Mouse (Mus musculus) midbrain, embryonic 10.5 days (tissue): ENCODE data around the gene Nr2c2. TPM values are rescaled to one million over a fixed set of nuclear protein-coding genes. Genes with fewer than 3 reads are reported as not detected.
"Not testable (repeated sequence)": the region's sequence is repeated elsewhere in the genome, so short reads cannot be mapped to it uniquely, and the experiment has no call there.

ENCODE experiments used
- DNase-seq: peaks from one replicate; pipeline ENCODE4 v3.0.0-alpha.2; 2017; ENCODE audit warnings: low spot score
- H3K27ac ChIP-seq: fragments of 300-500 bp; sonication (generic); replicated peaks from 2 replicates; pipeline ENCODE4 v1.5.1; 2016; ENCODE audit warnings: mild to moderate bottlenecking
- H3K27me3 ChIP-seq: fragments of 300-500 bp; sonication (generic); 2 replicates; pipeline ENCODE4 v1.6.1; 2016; ENCODE audit warnings: low read depth, mild to moderate bottlenecking; ENCODE audit not compliant: poor library complexity, severe bottlenecking
- H3K36me3 ChIP-seq: fragments of 300-500 bp; sonication (generic); 2 replicates; pipeline ENCODE4 v1.6.1; 2016; ENCODE audit warnings: mild to moderate bottlenecking, moderate library complexity
- H3K4me1 ChIP-seq: fragments of 300-500 bp; sonication (generic); 2 replicates; pipeline ENCODE4 v1.6.1; 2016
- H3K4me3 ChIP-seq: fragments of 300-500 bp; sonication (generic); 2 replicates; pipeline ENCODE4 v1.5.1; 2016; ENCODE audit warnings: mild to moderate bottlenecking, moderate library complexity
- H3K9me3 ChIP-seq: fragments of 300-500 bp; sonication (generic); replicated peaks from 2 replicates; pipeline ENCODE4 v1.6.1; 2016; ENCODE audit warnings: mild to moderate bottlenecking
- WGBS: fragments of 180-500 bp; shearing (Covaris S2); methylation state at CpG from one replicate; pipeline ENCODE4 v1.1.7; 2016; 5-methylcytosine and 5-hydroxymethylcytosine counted together
- polyA plus RNA-seq: library from polyadenylated mRNA; unstranded; fragments of >200 nt; fragmentation: Nextera tagmentation; extraction: Ambion mirVana; gene quantifications from 2 replicates; pipeline ENCODE4 v1.2.1, GENCODE M21; 2016

The Nr2c2 gene
- polyA plus RNA-seq, 1 experiment from 2014 or later, result 18.0 TPM

GRCm38 (mm10) chr6:92084932-92085331 lies 6.3 kb upstream of the Nr2c2 start:
- H3K4me3 ChIP-seq, result no peak overlapping the region
- H3K4me1 ChIP-seq, result peaks cover 2% of the 10 kb centered on the region
- no peak overlapping the region for H3K27ac ChIP-seq
- H3K36me3 ChIP-seq, result no peaks in the 10 kb centered on the region
- no peak for DNase-seq
- H3K27me3 ChIP-seq, result no peaks in the 10 kb centered on the region
- H3K9me3 ChIP-seq, result no peaks in the 10 kb centered on the region
- 81% methylated on average over 3 of the region's 3 CpGs for WGBS

GRCm38 (mm10) chr6:92089141-92089540 lies 2.0 kb upstream of the Nr2c2 start:
- H3K4me1 ChIP-seq, result peaks cover 25% of the 10 kb centered on the region
- not testable (repeated sequence) for H3K36me3 ChIP-seq, H3K27me3 ChIP-seq, H3K9me3 ChIP-seq, DNase-seq, H3K4me3 ChIP-seq, H3K27ac ChIP-seq
- 91% methylated on average over 7 of the region's 7 CpGs for WGBS

- Histone ChIP-seq H3K27me3 (no peaks in the 10 kb centered on the region), H3K36me3 (no peaks in the 10 kb centered on the region), H3K4me1 (peaks cover 33% of the 10 kb centered on the region), H3K27ac (peak overlapping the region; percentile 98; the same call in 1 of the 2 replicates), H3K9me3 (no peaks in the 10 kb centered on the region), H3K4me3 (peak overlapping the region; percentile 93)
- DNase-seq, result no peak
- WGBS, result 93% methylated on average over 4 of the region's 4 CpGs
These were observed 1.2 kb upstream of the Nr2c2 start for GRCm38 (mm10) chr6:92089982-92090381.

GRCm38 (mm10) chr6:92090497-92090896 lies 693 bp upstream of the Nr2c2 start:
- H3K4me3 ChIP-seq, result peak overlapping the region; percentile 93
- no peak for DNase-seq
- peaks cover 37% of the 10 kb centered on the region for H3K4me1 ChIP-seq
- H3K36me3 ChIP-seq, result no peaks in the 10 kb centered on the region
- H3K27ac ChIP-seq, result peak overlapping the region; percentile 98
- no peaks in the 10 kb centered on the region for H3K27me3 ChIP-seq
- H3K9me3 ChIP-seq, result no peaks in the 10 kb centered on the region
- WGBS, result 6% methylated on average over 4 of the region's 4 CpGs

- Histone ChIP-seq H3K36me3 (no peaks in the 10 kb centered on the region), H3K4me3 (peak overlapping the region; percentile 93), H3K9me3 (no peaks in the 10 kb centered on the region), H3K27me3 (no peaks in the 10 kb centered on the region), H3K27ac (peak overlapping the region; percentile 98), H3K4me1 (peaks cover 37% of the 10 kb centered on the region)
- WGBS, result under 1% methylated on average over 68 of the region's 81 CpGs
- DNase-seq, result peak; percentile 99
These were observed 738 bp downstream of the Nr2c2 start for GRCm38 (mm10) chr6:92091767-92092489.

GRCm38 (mm10) chr6:92092737-92093136 lies 1.5 kb downstream of the Nr2c2 start:
- no peaks in the 10 kb centered on the region for H3K9me3 ChIP-seq
- no peaks in the 10 kb centered on the region for H3K36me3 ChIP-seq
- H3K4me1 ChIP-seq, result peaks cover 37% of the 10 kb centered on the region
- H3K27me3 ChIP-seq, result no peaks in the 10 kb centered on the region
- peak overlapping the region; percentile 93 for H3K4me3 ChIP-seq
- DNase-seq, result no peak
- 32% methylated on average over 3 of the region's 3 CpGs for WGBS
- H3K27ac ChIP-seq, result peak overlapping the region; percentile 98

GRCm38 (mm10) chr6:92093869-92094268 lies 2.7 kb downstream of the Nr2c2 start:
- Histone ChIP-seq H3K9me3 (no peaks in the 10 kb centered on the region), H3K4me3 (no peak overlapping the region), H3K36me3 (no peaks in the 10 kb centered on the region), H3K4me1 (peaks cover 37% of the 10 kb centered on the region), H3K27ac (no peak overlapping the region), H3K27me3 (no peaks in the 10 kb centered on the region)
- DNase-seq, result no peak
- WGBS, result 88% methylated on average over 2 of the region's 2 CpGs

- Histone ChIP-seq H3K27ac (no peak overlapping the region), H3K36me3 (no peaks in the 10 kb centered on the region), H3K4me1 (peaks cover 12% of the 10 kb centered on the region), H3K9me3 (no peaks in the 10 kb centered on the region), H3K27me3 (no peaks in the 10 kb centered on the region), H3K4me3 (no peak overlapping the region)
- 74% methylated on average over 2 of the region's 2 CpGs for WGBS
- DNase-seq, result no peak
These were observed 9.6 kb downstream of the Nr2c2 start for GRCm38 (mm10) chr6:92100679-92101360.

GRCm38 (mm10) chr6:92124547-92124946 lies 33.4 kb downstream of the Nr2c2 start:
- DNase-seq, result no peak
- H3K27ac ChIP-seq, result no peak overlapping the region
- H3K9me3 ChIP-seq, result no peaks in the 10 kb centered on the region
- H3K4me3 ChIP-seq, result no peak overlapping the region
- no peaks in the 10 kb centered on the region for H3K4me1 ChIP-seq
- H3K27me3 ChIP-seq, result no peaks in the 10 kb centered on the region
- peaks cover 8% of the 10 kb centered on the region for H3K36me3 ChIP-seq

- WGBS, result 98% methylated on average over 1 of the region's 1 CpGs
- Histone ChIP-seq H3K4me1 (peaks cover 1% of the 10 kb centered on the region), H3K36me3 (peaks cover 6% of the 10 kb centered on the region), H3K9me3 (no peaks in the 10 kb centered on the region), H3K4me3 (no peak overlapping the region), H3K27me3 (no peaks in the 10 kb centered on the region), H3K27ac (no peak overlapping the region)
- DNase-seq, result no peak
These were observed 35.8 kb downstream of the Nr2c2 start for GRCm38 (mm10) chr6:92126861-92127468.

GRCm38 (mm10) chr6:92131456-92131855 lies 40.3 kb downstream of the Nr2c2 start:
- Histone ChIP-seq H3K27me3 (no peaks in the 10 kb centered on the region), H3K36me3 (peaks cover 11% of the 10 kb centered on the region; the same call in 1 of the 2 replicates), H3K4me1 (peaks cover 5% of the 10 kb centered on the region), H3K9me3 (no peaks in the 10 kb centered on the region), H3K4me3 (no peak overlapping the region), H3K27ac (no peak overlapping the region)
- 100% methylated on average over 1 of the region's 1 CpGs for WGBS
- DNase-seq, result no peak

GRCm38 (mm10) chr6:92132021-92132911 lies 41.1 kb downstream of the Nr2c2 start:
- Histone ChIP-seq H3K4me1 (peaks cover 5% of the 10 kb centered on the region), H3K4me3 (no peak overlapping the region), H3K9me3 (no peaks in the 10 kb centered on the region), H3K36me3 (peaks cover 11% of the 10 kb centered on the region; the same call in 1 of the 2 replicates), H3K27me3 (no peaks in the 10 kb centered on the region), H3K27ac (no peak overlapping the region)
- DNase-seq, result no peak
- WGBS, result 90% methylated on average over 3 of the region's 3 CpGs
